Mouse (Mus musculus): Measurements from ENCODE around the gene Otub2.

DNA sequence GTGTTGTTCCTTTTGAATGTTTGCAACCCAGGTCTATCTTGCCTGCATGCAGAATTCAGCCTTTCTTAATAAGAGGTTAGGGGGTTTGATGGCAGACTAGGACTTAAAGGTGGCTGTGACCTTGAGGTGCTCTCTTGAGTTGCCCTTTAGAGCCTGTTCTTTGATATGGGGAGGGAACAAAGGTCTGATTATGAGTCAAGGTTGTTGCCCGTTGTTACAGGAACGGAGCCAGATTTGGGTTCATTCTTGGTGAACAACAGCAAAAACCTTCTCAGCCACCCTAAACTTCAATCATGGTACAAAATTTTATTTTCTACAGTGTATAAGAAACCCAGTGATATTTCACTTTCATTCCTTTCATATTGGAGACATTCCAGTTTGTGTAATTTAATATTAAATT lies 44.9 kb downstream of the Otub2 start:
- TF ChIP-seq POLR2A (IDR thresholded peaks at IDR 0.05; ENCODE audit: low read depth, low read length) (no peak), CTCF (IDR thresholded peaks at IDR 0.05; ENCODE audit: extremely low read depth, insufficient read depth, insufficient read length, insufficient replicate concordance) (no peak)

Measured in spleen, adult 2 months (tissue).